Mouse (Mus musculus): ENCODE results near the gene Rita1. TPM values are rescaled to one million over a fixed set of nuclear protein-coding genes. Genes with fewer than 3 reads are reported as not detected.
A peak's percentile ranks its signal among the peaks of the same experiment; 100 is the strongest.

Gene Rita1
- polyA plus RNA-seq, 1 experiment from 2014 or later = 20.1 TPM

GRCm38 (mm10) chr5:120648569-120649373, 36.4 kb upstream of the Rita1 start, which contains the start of gene Rasal1:
Gene Rasal1, plus strand, starts transcription at chr5:120648812.
- Histone ChIP-seq H3K27ac (no peak within 1 kb of the TSS), H3K9me3 (ENCODE audit: control insufficient read depth, low read length) (no peaks in the 10 kb centered on the region), H3K4me2 (replicated peaks) (peak within 1 kb of the TSS; percentile 35), H3K36me3 (replicated peaks; ENCODE audit: control insufficient read depth, insufficient read depth) (no peaks in the 10 kb centered on the region), H3K4me3 (replicated peaks; ENCODE audit: low read length) (peak within 1 kb of the TSS; percentile 19), H3K27me3 (ENCODE audit: control insufficient read depth, insufficient read depth, low read length) (peaks cover 49% of the 10 kb centered on the region), H3K4me1 (replicated peaks; ENCODE audit: control insufficient read depth, insufficient read depth, low read length) (0 out of 2 replicates have a peak, but pooled peaks cover 4% of the 10 kb centered on the region), H3K9ac (no peak within 1 kb of the TSS)
- ATAC-seq (ENCODE audit: low FRiP score) = no peak
- WGBS = 1% methylated on average over 52 of the region's 53 CpGs
- DNase-seq (ENCODE audit: low spot score) = no peak

GRCm38 (mm10) chr5:120647814-120648491, 35.6 kb upstream of the Rita1 start:
- 0 out of 2 replicates have a peak, but pooled peaks cover 4% of the 10 kb centered on the region for H3K4me1 ChIP-seq (replicated peaks; ENCODE audit: control insufficient read depth, insufficient read depth, low read length)
- ATAC-seq (ENCODE audit: low FRiP score) = no peak
- no peaks in the 10 kb centered on the region for H3K36me3 ChIP-seq (replicated peaks; ENCODE audit: control insufficient read depth, insufficient read depth)
- no peak overlapping the region for H3K9ac ChIP-seq
- 47% methylated on average over 12 of the region's 12 CpGs for WGBS
- no peak for DNase-seq (ENCODE audit: low spot score)
- H3K4me2 ChIP-seq (replicated peaks) = no peak overlapping the region
- no peak overlapping the region for H3K4me3 ChIP-seq (replicated peaks; ENCODE audit: low read length)
- peaks cover 49% of the 10 kb centered on the region for H3K27me3 ChIP-seq (ENCODE audit: control insufficient read depth, insufficient read depth, low read length)
- no peak overlapping the region for H3K27ac ChIP-seq
- no peaks in the 10 kb centered on the region for H3K9me3 ChIP-seq (ENCODE audit: control insufficient read depth, low read length)

GRCm38 (mm10) chr5:120647361-120647760, 35.0 kb upstream of the Rita1 start:
- Histone ChIP-seq H3K27me3 (ENCODE audit: control insufficient read depth, insufficient read depth, low read length) (peaks cover 49% of the 10 kb centered on the region), H3K9me3 (ENCODE audit: control insufficient read depth, low read length) (no peaks in the 10 kb centered on the region), H3K9ac (no peak overlapping the region), H3K36me3 (replicated peaks; ENCODE audit: control insufficient read depth, insufficient read depth) (no peaks in the 10 kb centered on the region), H3K27ac (no peak overlapping the region), H3K4me1 (replicated peaks; ENCODE audit: control insufficient read depth, insufficient read depth, low read length) (0 out of 2 replicates have a peak, but pooled peaks cover 4% of the 10 kb centered on the region), H3K4me2 (replicated peaks) (no peak overlapping the region), H3K4me3 (replicated peaks; ENCODE audit: low read length) (no peak overlapping the region)
- no peak for DNase-seq (ENCODE audit: low spot score)
- no peak for ATAC-seq (ENCODE audit: low FRiP score)
- WGBS = 78% methylated on average over 4 of the region's 4 CpGs

DNA sequence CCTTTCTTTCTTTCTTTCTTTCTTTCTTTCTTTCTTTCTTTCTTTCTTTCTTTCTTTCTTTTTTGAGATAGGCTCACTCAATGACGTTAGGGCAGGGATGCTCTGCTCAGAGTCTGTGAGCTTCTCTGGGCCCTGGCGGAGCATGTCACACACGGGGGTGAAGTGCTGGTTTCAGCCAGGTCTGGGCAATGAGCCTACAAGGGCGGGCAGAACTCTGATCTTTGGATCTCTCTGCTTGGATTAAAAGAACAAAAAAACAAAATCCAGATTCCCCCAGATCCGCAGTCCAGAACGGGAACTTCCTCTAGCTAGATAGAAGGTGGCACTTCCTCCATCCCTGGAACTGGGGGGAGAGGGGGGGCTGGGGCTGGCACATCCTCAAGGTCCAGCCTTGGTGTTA, 33.5 kb upstream of the Rita1 start:
- H3K9ac ChIP-seq = no peak overlapping the region
- H3K4me2 ChIP-seq (replicated peaks) = no peak overlapping the region
- H3K36me3 ChIP-seq (replicated peaks; ENCODE audit: control insufficient read depth, insufficient read depth) = no peaks in the 10 kb centered on the region
- H3K27ac ChIP-seq = no peak overlapping the region
- no peak for DNase-seq (ENCODE audit: low spot score)
- no peak for ATAC-seq (ENCODE audit: low FRiP score)
- no peaks in the 10 kb centered on the region for H3K9me3 ChIP-seq (ENCODE audit: control insufficient read depth, low read length)
- no peak overlapping the region for H3K4me3 ChIP-seq (replicated peaks; ENCODE audit: low read length)
- H3K4me1 ChIP-seq (replicated peaks; ENCODE audit: control insufficient read depth, insufficient read depth, low read length) = 0 out of 2 replicates have a peak, but pooled peaks cover 4% of the 10 kb centered on the region
- H3K27me3 ChIP-seq (ENCODE audit: control insufficient read depth, insufficient read depth, low read length) = peaks cover 44% of the 10 kb centered on the region
- WGBS = 58% methylated on average over 6 of the region's 6 CpGs

GRCm38 (mm10) chr5:120644227-120644626, 31.8 kb upstream of the Rita1 start:
- Histone ChIP-seq H3K9me3 (ENCODE audit: control insufficient read depth, low read length) (no peaks in the 10 kb centered on the region), H3K4me2 (replicated peaks) (no peak overlapping the region), H3K9ac (no peak overlapping the region), H3K4me3 (replicated peaks; ENCODE audit: low read length) (no peak overlapping the region), H3K36me3 (replicated peaks; ENCODE audit: control insufficient read depth, insufficient read depth) (no peaks in the 10 kb centered on the region), H3K4me1 (replicated peaks; ENCODE audit: control insufficient read depth, insufficient read depth, low read length) (0 out of 2 replicates have a peak, but pooled peaks cover 4% of the 10 kb centered on the region), H3K27me3 (ENCODE audit: control insufficient read depth, insufficient read depth, low read length) (peaks cover 28% of the 10 kb centered on the region), H3K27ac (no peak overlapping the region)
- 85% methylated on average over 3 of the region's 3 CpGs for WGBS
- DNase-seq (ENCODE audit: low spot score) (no peak), ATAC-seq (ENCODE audit: low FRiP score) (no peak)

- WGBS = 63% methylated on average over 14 of the region's 14 CpGs
These were observed 31.1 kb upstream of the Rita1 start for GRCm38 (mm10) chr5:120643365-120644085.

DNA sequence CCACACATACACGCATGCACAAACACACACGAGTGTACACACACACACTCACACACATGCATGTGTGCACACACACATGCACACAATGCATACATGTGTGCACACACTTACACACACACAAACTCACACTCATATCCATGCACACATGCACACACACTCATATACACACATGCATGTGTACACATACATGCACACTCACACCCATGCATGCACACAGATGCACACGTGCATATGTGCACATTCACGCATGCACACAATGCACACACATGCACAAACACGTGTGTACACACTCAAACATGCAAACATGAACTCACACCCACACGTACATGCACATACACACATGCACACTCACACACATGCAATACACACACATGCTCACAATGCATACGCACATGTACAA, 27.7 kb upstream of the Rita1 start:
- Histone ChIP-seq H3K4me3 (replicated peaks; ENCODE audit: low read length) (no peak overlapping the region), H3K36me3 (replicated peaks; ENCODE audit: control insufficient read depth, insufficient read depth) (no peaks in the 10 kb centered on the region), H3K4me1 (replicated peaks; ENCODE audit: control insufficient read depth, insufficient read depth, low read length) (no peaks in the 10 kb centered on the region), H3K27me3 (ENCODE audit: control insufficient read depth, insufficient read depth, low read length) (0 out of 2 replicates have a peak, but pooled peaks cover 3% of the 10 kb centered on the region), H3K4me2 (replicated peaks) (no peak overlapping the region), H3K9me3 (ENCODE audit: control insufficient read depth, low read length) (no peaks in the 10 kb centered on the region), H3K9ac (no peak overlapping the region), H3K27ac (no peak overlapping the region)
- no peak for DNase-seq (ENCODE audit: low spot score)
- 89% methylated on average over 7 of the region's 7 CpGs for WGBS
- ATAC-seq (ENCODE audit: low FRiP score) = no peak

More at GRCm38 (mm10) chr5:120643365-120644085, 31.1 kb upstream of the Rita1 start:
- Histone ChIP-seq H3K9ac (no peak overlapping the region), H3K4me2 (replicated peaks) (no peak overlapping the region), H3K4me1 (replicated peaks; ENCODE audit: control insufficient read depth, insufficient read depth, low read length) (no peaks in the 10 kb centered on the region), H3K9me3 (ENCODE audit: control insufficient read depth, low read length) (no peaks in the 10 kb centered on the region), H3K4me3 (replicated peaks; ENCODE audit: low read length) (no peak overlapping the region), H3K27me3 (ENCODE audit: control insufficient read depth, insufficient read depth, low read length) (peaks cover 21% of the 10 kb centered on the region), H3K36me3 (replicated peaks; ENCODE audit: control insufficient read depth, insufficient read depth) (no peaks in the 10 kb centered on the region), H3K27ac (no peak overlapping the region)
- ATAC-seq (ENCODE audit: low FRiP score) = no peak
- DNase-seq (ENCODE audit: low spot score) = no peak

DNA sequence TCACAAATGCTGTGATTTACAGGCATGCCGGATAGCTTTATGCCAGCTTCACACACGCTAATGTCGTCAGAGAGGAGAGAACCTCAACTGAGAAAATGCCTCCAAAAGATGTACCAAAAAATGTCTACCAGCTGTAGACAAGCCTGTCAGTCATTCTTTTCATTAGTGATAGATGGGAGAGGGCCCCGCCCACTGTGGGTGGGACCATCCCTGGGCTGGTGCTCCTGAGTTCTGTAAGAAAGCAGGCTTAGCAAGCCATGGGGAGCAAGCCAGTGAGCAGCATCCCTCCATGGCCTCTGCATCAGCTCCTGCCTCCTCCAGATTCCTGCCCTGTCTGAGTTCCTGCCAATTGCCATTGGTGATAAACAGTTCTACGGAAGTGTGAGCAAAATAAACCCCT, 23.2 kb upstream of the Rita1 start:
- Histone ChIP-seq H3K4me3 (replicated peaks; ENCODE audit: low read length) (no peak overlapping the region), H3K9me3 (ENCODE audit: control insufficient read depth, low read length) (no peaks in the 10 kb centered on the region), H3K27ac (no peak overlapping the region), H3K36me3 (replicated peaks; ENCODE audit: control insufficient read depth, insufficient read depth) (no peaks in the 10 kb centered on the region), H3K4me1 (replicated peaks; ENCODE audit: control insufficient read depth, insufficient read depth, low read length) (no peaks in the 10 kb centered on the region), H3K9ac (no peak overlapping the region), H3K27me3 (ENCODE audit: control insufficient read depth, insufficient read depth, low read length) (peaks cover under 1% of the 10 kb centered on the region), H3K4me2 (replicated peaks) (no peak overlapping the region)
- ATAC-seq (ENCODE audit: low FRiP score) = no peak
- no peak for DNase-seq (ENCODE audit: low spot score)
- WGBS = 88% methylated on average over 5 of the region's 5 CpGs

DNA sequence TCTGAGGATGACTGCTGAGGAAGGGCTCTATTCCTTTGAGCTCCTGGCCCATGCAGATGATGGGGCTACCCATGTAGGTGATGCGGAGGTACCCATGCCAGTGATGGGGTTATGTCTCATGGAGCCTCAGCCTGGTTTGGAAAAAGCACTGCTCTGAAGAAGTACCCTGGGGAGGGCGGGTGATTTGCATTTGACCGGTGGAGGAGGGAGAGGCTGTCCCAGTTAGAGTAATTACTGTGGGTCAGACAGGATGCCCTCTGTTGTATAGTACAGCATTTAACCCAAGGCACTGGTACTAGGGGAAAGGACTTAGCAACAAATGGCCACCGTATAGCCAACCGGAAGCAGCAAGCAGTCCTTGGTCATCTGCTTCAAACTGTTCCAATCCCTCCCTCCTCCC, 22.5 kb upstream of the Rita1 start:
- no peak overlapping the region for H3K9ac ChIP-seq
- no peaks in the 10 kb centered on the region for H3K4me1 ChIP-seq (replicated peaks; ENCODE audit: control insufficient read depth, insufficient read depth, low read length)
- H3K4me3 ChIP-seq (replicated peaks; ENCODE audit: low read length) = no peak overlapping the region
- no peak overlapping the region for H3K4me2 ChIP-seq (replicated peaks)
- no peak for ATAC-seq (ENCODE audit: low FRiP score)
- DNase-seq (ENCODE audit: low spot score) = no peak
- 36% methylated on average over 5 of the region's 5 CpGs for WGBS
- peaks cover 7% of the 10 kb centered on the region for H3K27me3 ChIP-seq (ENCODE audit: control insufficient read depth, insufficient read depth, low read length)
- no peaks in the 10 kb centered on the region for H3K36me3 ChIP-seq (replicated peaks; ENCODE audit: control insufficient read depth, insufficient read depth)
- H3K9me3 ChIP-seq (ENCODE audit: control insufficient read depth, low read length) = no peaks in the 10 kb centered on the region
- H3K27ac ChIP-seq = no peak overlapping the region

All from hindbrain, embryonic 14.5 days (tissue).